Mouse (Mus musculus) CH12.LX (cell line): ENCODE measurements around the gene Ap4m1. TPM values are rescaled to one million over a fixed set of nuclear protein-coding genes. Genes with fewer than 3 reads are reported as not detected.
A peak's percentile ranks its signal among the peaks of the same experiment; 100 is the strongest.

Experiments used
- DNase-seq: peaks from one replicate; pipeline ENCODE4 v3.0.0-alpha.2; 2013; ENCODE audit errors: extremely low read depth
- H3K27ac ChIP-seq: 2 replicates; pipeline ENCODE4 v1.5.1; 2012; ENCODE audit warnings: low read depth, mild to moderate bottlenecking, control low read depth, moderate library complexity; ENCODE audit not compliant: insufficient read depth
- H3K27me3 ChIP-seq: replicated peaks from 2 replicates; pipeline ENCODE3; 2012; ENCODE audit warnings: inconsistent platforms
- H3K36me3 ChIP-seq, 2 experiments: replicated peaks in 1 of 2; 2 replicates each; pipeline versions ENCODE3 to v1.6.1; 2012; ENCODE audit warnings: inconsistent platforms in 1 of 2, low read length in 1 of 2, mild to moderate bottlenecking in 1 of 2, mixed read lengths in 1 of 2, moderate library complexity in 1 of 2; ENCODE audit not compliant: control insufficient read depth in 1 of 2, insufficient read depth in 1 of 2
- H3K4me1 ChIP-seq, 2 experiments: 2 replicates each; pipeline ENCODE4 v1.6.1; 2012; ENCODE audit warnings: inconsistent platforms in 1 of 2, moderate library complexity in 1 of 2; ENCODE audit not compliant: insufficient read depth in 2 of 2, control insufficient read depth in 1 of 2
- H3K4me2 ChIP-seq: 2 replicates; pipeline ENCODE4 v1.6.1; 2012; ENCODE audit warnings: low read depth, mild to moderate bottlenecking, control low read depth; ENCODE audit not compliant: poor library complexity, insufficient read depth, severe bottlenecking
- H3K4me3 ChIP-seq, 3 experiments: fragments of 150-350 bp in 1 of 3; sonication (generic) in 1 of 3; replicated peaks in 1 of 3; 2 replicates each; pipeline versions ENCODE3 to v1.5.1; 2011 to 2012; ENCODE audit warnings: low read depth in 2 of 3, low read length in 2 of 3, mild to moderate bottlenecking in 2 of 3, moderate library complexity in 2 of 3, control low read depth in 1 of 3, improper control_type of control experiment in 1 of 3, inconsistent platforms in 1 of 3, mixed read lengths in 1 of 3; ENCODE audit not compliant: poor library complexity in 1 of 3
- H3K79me2 ChIP-seq: replicated peaks from 2 replicates; pipeline ENCODE4 v1.6.1; 2012; ENCODE audit warnings: mild to moderate bottlenecking, moderate library complexity; ENCODE audit not compliant: control insufficient read depth, poor library complexity, insufficient read depth, severe bottlenecking; ENCODE audit errors: extremely low read depth
- H3K9ac ChIP-seq: 2 replicates; pipeline ENCODE4 v1.6.1; 2012; ENCODE audit warnings: low read depth, mild to moderate bottlenecking, control low read depth, moderate library complexity; ENCODE audit not compliant: insufficient read depth
- H3K9me3 ChIP-seq: replicated peaks from 2 replicates; pipeline ENCODE3; 2012; ENCODE audit warnings: low read length, inconsistent platforms, mixed read lengths
- BHLHE40 ChIP-seq: IDR thresholded peaks from 2 replicates; pipeline ENCODE4 v1.6.1; 2011; ENCODE audit warnings: mild to moderate bottlenecking, low read depth, low read length, improper control_type of control experiment
- CHD1 ChIP-seq: IDR thresholded peaks from 2 replicates; pipeline ENCODE4 v1.6.1; 2012; ENCODE audit warnings: low read depth, low read length, improper control_type of control experiment, inconsistent platforms
- CHD2 ChIP-seq: IDR thresholded peaks from 2 replicates; pipeline ENCODE4 v1.6.1; 2011; ENCODE audit warnings: low read length, improper control_type of control experiment
- CTCF ChIP-seq, 2 experiments: IDR thresholded peaks in 1 of 2; conservative IDR thresholded peaks in 1 of 2; 2 replicates each; pipeline ENCODE4 v1.5.1; 2011 to 2012; ENCODE audit warnings: low read depth in 2 of 2, low read length in 2 of 2, improper control_type of control experiment in 1 of 2, inconsistent platforms in 1 of 2, mild to moderate bottlenecking in 1 of 2, moderate library complexity in 1 of 2
- ELF1 ChIP-seq: IDR thresholded peaks from 2 replicates; pipeline ENCODE4 v1.6.1; 2014; ENCODE audit warnings: low read depth, mild to moderate bottlenecking, inconsistent platforms, low read length, improper control_type of control experiment
- EP300 ChIP-seq: IDR thresholded peaks from 2 replicates; pipeline ENCODE4 v1.6.1; 2011; ENCODE audit warnings: low read length, improper control_type of control experiment
- ETS1 ChIP-seq: conservative IDR thresholded peaks from 2 replicates; pipeline ENCODE4 v1.6.1; 2012; ENCODE audit warnings: low read depth, mild to moderate bottlenecking, inconsistent platforms, low read length, improper control_type of control experiment, moderate library complexity
- GABPA ChIP-seq: IDR thresholded peaks from 2 replicates; pipeline ENCODE4 v1.6.1; 2012; ENCODE audit warnings: low read depth, low read length, improper control_type of control experiment, inconsistent platforms; ENCODE audit not compliant: insufficient replicate concordance
- HCFC1 ChIP-seq: IDR thresholded peaks from 2 replicates; pipeline ENCODE4 v1.6.1; 2012; ENCODE audit warnings: low read depth, mild to moderate bottlenecking, inconsistent platforms, low read length, improper control_type of control experiment
- IRF4 ChIP-seq: IDR thresholded peaks from 2 replicates; pipeline ENCODE4 v1.6.1; 2014; ENCODE audit warnings: low read depth, mild to moderate bottlenecking, inconsistent platforms, low read length, improper control_type of control experiment
- MAFK ChIP-seq: IDR thresholded peaks from 2 replicates; pipeline ENCODE4 v1.6.1; 2011; ENCODE audit warnings: low read length, improper control_type of control experiment; ENCODE audit not compliant: insufficient replicate concordance
- MAX ChIP-seq: IDR thresholded peaks from 2 replicates; pipeline ENCODE4 v1.6.1; 2011; ENCODE audit warnings: low read length, improper control_type of control experiment
- MYC ChIP-seq: IDR thresholded peaks from 2 replicates; pipeline ENCODE4 v1.6.1; 2011; ENCODE audit warnings: low read depth, mild to moderate bottlenecking, improper control_type of control experiment, low read length
- RAD21 ChIP-seq: IDR thresholded peaks from 2 replicates; pipeline ENCODE4 v1.6.1; 2011; ENCODE audit warnings: low read depth, mild to moderate bottlenecking, low read length, improper control_type of control experiment, moderate library complexity
- SIN3A ChIP-seq: IDR thresholded peaks from 2 replicates; pipeline ENCODE4 v1.6.1; 2012; ENCODE audit warnings: low read length, improper control_type of control experiment, inconsistent platforms
- SMC3 ChIP-seq: IDR thresholded peaks from 2 replicates; pipeline ENCODE4 v1.6.1; 2011; ENCODE audit warnings: low read depth, low read length, improper control_type of control experiment
- ZKSCAN1 ChIP-seq: IDR thresholded peaks from 2 replicates; pipeline ENCODE4 v1.6.1; 2012; ENCODE audit warnings: low read depth, inconsistent platforms, low read length, improper control_type of control experiment, borderline replicate concordance
- dilution Hi-C: fragments of 300-500 bp; cut with MboI; formaldehyde crosslinking; loops from 2 replicates; pipeline ENCODE4 v1.14.3; 2020; ENCODE audit warnings: low sequenced_read_pairs; ENCODE audit not compliant: extremely low pct_unique_long_range_greater_than_20kb, extremely low pct_ligation_motif_present
- in situ Hi-C: fragments of 300-500 bp; cut with MboI; formaldehyde crosslinking; loops from 3 replicates; pipeline ENCODE4 v1.14.3; 2019; ENCODE audit warnings: low sequenced_read_pairs, low pct_ligation_motif_present, low pct_unique_long_range_greater_than_20kb, mixed read lengths
- polyA plus RNA-seq: library from polyadenylated mRNA; unstranded; fragments of >175 nt; gene quantifications from 2 replicates; pipeline ENCODE4 v1.2.1, GENCODE M21; 2012; ENCODE audit warnings: low read depth; ENCODE audit not compliant: insufficient read length
- total RNA-seq, 2 experiments: library from RNA; depleted of rRNA; stranded (reverse); fragments of 300-350 nt in 1 of 2; fragments of >200 nt in 1 of 2; gene quantifications; 2 replicates each; pipeline ENCODE4 v1.2.3; 2012 to 2014

The Ap4m1 gene
- total and polyA plus RNA-seq, 3 experiments = 17.4 to 26.3 (median 21.5) TPM

DNA sequence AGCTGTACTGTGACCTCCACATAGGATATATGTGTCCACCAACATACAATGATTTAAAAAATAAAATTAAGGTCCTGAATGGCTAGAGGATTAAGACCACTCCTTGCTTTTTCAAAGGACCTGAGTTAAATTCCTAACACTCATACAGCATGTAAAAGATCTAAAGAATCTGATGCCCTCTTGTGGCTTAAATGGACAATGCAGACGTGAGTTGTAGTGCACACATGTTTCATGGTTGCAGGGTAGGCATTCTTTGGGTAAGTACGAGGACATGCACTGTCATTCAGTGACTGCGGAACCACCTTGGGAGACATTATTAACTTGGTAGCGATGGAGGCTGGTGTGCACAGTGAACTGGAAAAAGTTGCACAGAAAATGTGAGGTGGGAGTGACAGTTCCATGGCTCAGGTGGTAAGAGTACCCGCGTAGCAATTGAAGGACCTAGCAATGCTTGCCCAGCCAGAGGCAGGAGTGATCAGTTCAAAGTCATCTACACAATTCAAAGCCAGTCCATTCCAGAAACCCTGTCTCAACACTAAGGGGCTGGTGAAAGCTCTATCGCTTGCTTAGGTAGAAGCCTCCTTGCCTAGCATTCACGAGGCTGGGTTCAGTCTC, 33.8 kb upstream of the Ap4m1 start:
- in situ Hi-C loops = no loop called here
- dilution Hi-C loops = no loop called here
- DNase-seq = peak; percentile 57

GRCm38 (mm10) chr5:138138585-138138984, 33.2 kb upstream of the Ap4m1 start:
- no peaks in the 10 kb centered on the region for H3K9me3 ChIP-seq
- TF ChIP-seq MAFK (no peak), ETS1 (no peak), MAX (no peak), CHD2 (no peak), SIN3A (no peak), BHLHE40 (no peak), EP300 (no peak), CHD1 (no peak), MYC (no peak), ZKSCAN1 (no peak), ELF1 (no peak), GABPA (no peak), HCFC1 (no peak)
- no peak overlapping the region for H3K4me3 ChIP-seq
- no peak for DNase-seq
- H3K27me3 ChIP-seq = no peaks in the 10 kb centered on the region
- H3K79me2 ChIP-seq = no peaks in the 10 kb centered on the region
- H3K4me1 ChIP-seq = no peaks in the 10 kb centered on the region; a peak in 2 of 4 replicates
- dilution Hi-C loops (no loop called here), in situ Hi-C loops (no loop called here)
- H3K27ac ChIP-seq = no peak overlapping the region
- H3K36me3 ChIP-seq = peaks cover 8 to 36% of the 10 kb centered on the region in 2 experiments
- H3K4me2 ChIP-seq = no peak overlapping the region
- H3K9ac ChIP-seq = no peak overlapping the region

More for the DNA sequence above, 33.8 kb upstream of the Ap4m1 start:
- Histone ChIP-seq H3K27ac (no peak overlapping the region), H3K9me3 (no peaks in the 10 kb centered on the region), H3K9ac (no peak overlapping the region), H3K4me3 (no peak overlapping the region), H3K27me3 (no peaks in the 10 kb centered on the region), H3K79me2 (no peaks in the 10 kb centered on the region)
- peak; percentile 51 for TF ChIP-seq RAD21
- peak; percentile 39; the same call in 1 of the 2 replicates for TF ChIP-seq SMC3
- TF ChIP-seq CTCF (conservative IDR thresholded peaks at IDR 0.05 in 1 of 2, IDR thresholded peaks at IDR 0.05 in 1 of 2; ENCODE audit: low read depth in 2 of 2, low read length in 2 of 2) = peak; percentile 51 to 71
- TF ChIP-seq MYC = peak; percentile 62; the same call in 1 of the 2 replicates
- no peak for TF ChIP-seq IRF4
- TF ChIP-seq MAFK = no peak
- TF ChIP-seq, all 38 proteins: peak for 4
- H3K36me3 ChIP-seq = peaks cover 14 to 36% of the 10 kb centered on the region in 2 experiments
- H3K4me2 ChIP-seq = no peak overlapping the region
- H3K4me1 ChIP-seq = no peaks in the 10 kb centered on the region; a peak in 2 of 4 replicates
